Mouse (Mus musculus): ENCODE results near the gene Rnf223.

GRCm38 (mm10) chr4:156136285-156137100 is 6.2 kb downstream of the Rnf223 start:
- TF ChIP-seq CTCF (IDR thresholded peaks at IDR 0.05; ENCODE audit: control insufficient read depth, insufficient read depth, low read length) (no peak), POLR2A (IDR thresholded peaks at IDR 0.05; ENCODE audit: borderline replicate concordance, control insufficient read depth, low read depth, low read length) (no peak)
